Mouse (Mus musculus) cerebellum, adult 2 months (tissue): ENCODE results near the gene Fbxo41. TPM values are rescaled to one million over a fixed set of nuclear protein-coding genes. Genes with fewer than 3 reads are reported as not detected.

Experiments
- DNase-seq, 2 experiments: peaks; one replicate each; pipeline ENCODE4 v3.0.0; 2021
- H3K27ac ChIP-seq: fragments of 200-500 bp; 2 replicates; pipeline ENCODE4 v1.5.1; 2012; ENCODE audit warnings: low read length, control low read depth, inconsistent platforms; ENCODE audit not compliant: insufficient read depth
- H3K27me3 ChIP-seq: fragments of 200-500 bp; 2 replicates; pipeline ENCODE4 v1.6.1; 2012; ENCODE audit warnings: inconsistent platforms, mild to moderate bottlenecking, low read length, moderate library complexity; ENCODE audit not compliant: control insufficient read depth, insufficient read depth
- H3K4me1 ChIP-seq: fragments of 200-500 bp; 2 replicates; pipeline ENCODE4 v1.6.1; 2011; ENCODE audit warnings: low read length; ENCODE audit not compliant: control insufficient read depth, insufficient read depth
- H3K4me3 ChIP-seq: fragments of 200-500 bp; replicated peaks from 2 replicates; pipeline ENCODE3; 2011; ENCODE audit warnings: mild to moderate bottlenecking, low read depth, low read length, control low read depth; ENCODE audit not compliant: insufficient read depth
- CTCF ChIP-seq: fragments of 200-500 bp; IDR thresholded peaks from 2 replicates; pipeline ENCODE4 v1.5.1; 2011; ENCODE audit warnings: low read depth, mild to moderate bottlenecking, control low read depth, low read length, moderate library complexity, borderline replicate concordance; ENCODE audit not compliant: insufficient read depth
- POLR2A ChIP-seq: fragments of 200-500 bp; IDR thresholded peaks from 2 replicates; pipeline ENCODE4 v1.6.1; 2011; ENCODE audit warnings: low read length, control low read depth, borderline replicate concordance; ENCODE audit not compliant: insufficient read depth
- whole genome bisulfite sequencing: fragments of 180-500 bp; shearing (Covaris S2); methylation state at CpG from one replicate; pipeline ENCODE4 v1.1.7; 2018; 5-methylcytosine and 5-hydroxymethylcytosine counted together
- polyA plus RNA-seq: library from polyadenylated mRNA; depleted of rRNA; stranded (reverse); fragments of >200 nt; gene quantifications from 2 replicates; pipeline ENCODE4 v1.2.3, GENCODE M21; 2012

Gene Fbxo41
- polyA plus RNA-seq, 1 experiment, result 32.9 TPM

GRCm38 (mm10) chr6:85502103-85502910 lies 487 bp downstream of the Fbxo41 start:
- TF ChIP-seq POLR2A (no peak), CTCF (no peak)
- H3K27ac ChIP-seq, result peak overlapping the region; percentile 57
- 1% methylated on average over 29 of the region's 37 CpGs for WGBS
- H3K4me3 ChIP-seq, result peak overlapping the region; percentile 90
- H3K4me1 ChIP-seq, result peaks cover 13% of the 10 kb centered on the region; the same call in 1 of the 2 replicates
- H3K27me3 ChIP-seq, result no peaks in the 10 kb centered on the region
- DNase-seq, result peak; percentile 43 to 53

- Histone ChIP-seq H3K27me3 (no peaks in the 10 kb centered on the region), H3K4me1 (peaks cover 13% of the 10 kb centered on the region; the same call in 1 of the 2 replicates), H3K4me3 (peak overlapping the region; percentile 90), H3K27ac (peak overlapping the region; percentile 47)
- TF ChIP-seq CTCF, result peak; percentile 45; the same call in 1 of the 2 replicates
- TF ChIP-seq POLR2A, result no peak
- WGBS, result 2% methylated on average over 6 of the region's 6 CpGs
- DNase-seq, result peak; percentile 54
Observed at GRCm38 (mm10) chr6:85501571-85502102, 1.2 kb downstream of the Fbxo41 start.

DNA sequence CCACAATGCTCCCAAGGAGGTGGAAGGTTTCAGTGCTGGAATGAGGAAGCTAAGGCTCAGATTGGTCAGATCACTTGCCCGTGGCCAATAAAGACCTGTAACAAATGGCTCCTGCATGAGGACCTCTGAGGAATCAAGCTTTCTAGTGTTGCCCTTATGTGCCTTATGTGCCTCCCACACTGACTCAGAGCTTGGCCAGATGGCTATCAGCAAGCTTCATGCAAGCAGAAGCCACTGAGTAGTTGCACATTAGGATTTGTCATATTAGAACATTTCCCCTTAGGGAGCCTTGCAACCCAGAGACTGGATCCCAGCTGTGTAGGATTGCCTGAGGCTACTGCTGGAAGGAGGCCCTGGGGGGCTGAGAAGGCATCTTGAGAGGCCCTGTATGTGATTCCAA lies 2.4 kb downstream of the Fbxo41 start:
- WGBS, result 6% methylated on average over 1 of the region's 1 CpGs
- Histone ChIP-seq H3K27ac (peak overlapping the region; percentile 37), H3K27me3 (no peaks in the 10 kb centered on the region), H3K4me3 (no peak overlapping the region), H3K4me1 (peaks cover 13% of the 10 kb centered on the region; the same call in 1 of the 2 replicates)
- peak; percentile 38 to 55 for DNase-seq
- TF ChIP-seq POLR2A (no peak), CTCF (no peak)

DNA sequence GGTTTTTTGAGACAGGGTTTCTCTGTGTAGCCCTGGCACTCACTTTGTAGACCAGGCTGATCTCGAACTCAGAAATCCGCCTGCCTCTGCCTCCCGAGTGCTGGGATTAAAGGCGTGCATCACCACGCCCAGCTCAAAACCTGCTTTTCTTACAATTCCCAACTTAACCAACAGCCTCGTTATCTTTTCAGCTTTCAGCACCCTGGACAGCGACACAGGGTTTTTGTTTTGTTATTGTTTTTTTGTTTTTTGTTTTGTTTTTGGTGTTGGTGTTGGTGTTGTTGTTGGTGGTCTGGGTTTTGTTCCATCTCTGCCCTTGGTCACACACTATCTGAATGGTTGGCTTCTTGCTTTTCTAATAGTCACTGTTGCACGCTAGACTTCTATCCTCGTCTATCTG lies 4.6 kb downstream of the Fbxo41 start:
- Histone ChIP-seq H3K4me3 (no peak overlapping the region), H3K27ac (no peak overlapping the region), H3K4me1 (peaks cover 12% of the 10 kb centered on the region; the same call in 1 of the 2 replicates), H3K27me3 (no peaks in the 10 kb centered on the region)
- TF ChIP-seq CTCF (no peak), POLR2A (no peak)
- no peak for DNase-seq
- 83% methylated on average over 9 of the region's 9 CpGs for WGBS

DNA sequence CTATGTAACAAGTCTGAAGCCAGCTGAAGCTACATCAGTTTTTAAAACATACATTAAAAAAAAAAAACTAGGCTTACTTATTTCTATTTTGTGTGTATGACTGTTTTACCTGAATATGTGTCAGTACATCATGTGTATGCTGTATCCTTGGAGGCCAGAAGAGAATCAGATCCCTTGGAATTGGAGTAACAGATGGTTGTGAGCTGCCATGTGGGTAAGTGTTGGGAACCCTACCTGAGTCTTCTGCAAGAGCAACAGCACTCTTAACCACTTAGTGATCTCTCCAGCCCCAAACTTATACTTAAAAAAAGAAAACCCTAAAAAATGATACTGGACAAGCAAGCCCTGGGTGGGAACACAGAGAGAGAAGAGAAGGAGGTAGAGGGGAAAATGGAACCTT lies 5.8 kb downstream of the Fbxo41 start:
- TF ChIP-seq POLR2A, result no peak
- no peak for TF ChIP-seq CTCF
- peak in 1 of 2 experiments; percentile 51 for DNase-seq
- H3K4me3 ChIP-seq, result no peak overlapping the region
- H3K27me3 ChIP-seq, result no peaks in the 10 kb centered on the region
- H3K4me1 ChIP-seq, result peaks cover 10% of the 10 kb centered on the region; the same call in 1 of the 2 replicates
- no peak overlapping the region for H3K27ac ChIP-seq

- Histone ChIP-seq H3K4me1 (no peaks in the 10 kb centered on the region; the same call in 1 of the 2 replicates), H3K27me3 (no peaks in the 10 kb centered on the region), H3K27ac (no peak overlapping the region), H3K4me3 (no peak overlapping the region)
- DNase-seq, result no peak
- TF ChIP-seq CTCF (no peak), POLR2A (no peak)
- WGBS, result 97% methylated on average over 3 of the region's 3 CpGs
Observed at GRCm38 (mm10) chr6:85491606-85492005, 11.2 kb downstream of the Fbxo41 start.

DNA sequence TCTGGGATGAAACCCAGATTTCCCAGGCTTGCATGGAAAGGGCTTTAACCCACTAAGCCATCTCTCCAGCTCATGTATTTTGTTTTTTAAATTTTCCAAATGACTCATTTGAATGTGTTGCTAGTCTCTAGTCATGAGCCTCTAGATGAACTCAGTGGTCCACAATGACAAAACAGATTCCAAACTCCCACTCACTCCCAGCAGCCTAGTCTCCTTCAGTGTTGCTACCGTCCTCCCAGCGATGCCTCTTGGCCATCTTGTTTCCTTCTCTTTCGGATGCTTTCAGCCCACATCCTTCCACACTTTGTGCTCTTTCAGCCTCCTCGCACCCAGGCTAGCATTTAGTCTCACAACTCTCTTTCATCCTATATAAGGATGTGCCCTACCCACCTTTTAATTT lies 12.5 kb downstream of the Fbxo41 start:
- H3K27ac ChIP-seq, result no peak overlapping the region
- DNase-seq, result no peak
- WGBS, result 85% methylated on average over 4 of the region's 4 CpGs

More for the DNA sequence above, 12.5 kb downstream of the Fbxo41 start:
- Histone ChIP-seq H3K4me3 (no peak overlapping the region), H3K4me1 (no peaks in the 10 kb centered on the region; the same call in 1 of the 2 replicates), H3K27me3 (no peaks in the 10 kb centered on the region)
- no peak for TF ChIP-seq POLR2A
- no peak for TF ChIP-seq CTCF
